In the genomic region with DNA sequence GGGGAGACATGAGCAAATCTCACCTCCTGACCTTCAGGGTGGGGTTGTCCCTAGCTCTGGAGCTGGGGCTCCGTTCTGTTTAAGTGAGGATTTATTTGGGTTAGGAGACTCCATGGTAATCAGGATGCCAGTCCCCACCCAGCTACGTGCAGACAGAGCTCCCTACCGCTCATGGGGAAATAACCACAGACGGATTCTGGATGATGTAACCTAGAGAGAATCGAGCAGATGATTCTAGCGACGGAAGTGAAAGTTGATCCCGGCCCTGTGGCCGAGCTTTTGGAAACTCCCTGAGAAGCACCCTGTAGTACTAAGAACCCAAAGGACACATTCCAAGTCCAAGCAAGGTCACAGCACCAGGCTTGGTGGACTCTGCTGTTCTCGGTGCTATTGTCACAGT, we compare ENCODE assay signal across 9 mouse cellular contexts. TPM values are rescaled to one million over a fixed set of nuclear protein-coding genes. Genes with fewer than 3 reads are reported as not detected.
A peak's percentile ranks its signal among the peaks of the same experiment; 100 is the strongest.
DNase-seq lines count a peak whose midpoint lies in the region; ATAC-seq lines count a peak whose summit lies in the region.
"Had no signal": no experiment of that assay in that cellular context is flagged by ENCODE, and none has a peak within 500 bp of the region (broad histone marks: within the 10 kb centered on the region; RNA-seq: fewer than 3 reads in every experiment).

No protein-coding gene starts in this region.

- no peaks in the 10 kb centered on the region for H3K9me3 ChIP-seq in limb, embryonic 15.5 days
- H3K9me3 ChIP-seq in limb, embryonic 10.5 days (replicated peaks), result no peaks in the 10 kb centered on the region
- H3K9me3 ChIP-seq in midbrain, embryonic 15.5 days, result no peaks in the 10 kb centered on the region

- peak overlapping the region; percentile 65 for H3K27ac ChIP-seq in limb, embryonic 15.5 days
- H3K27ac ChIP-seq in limb, embryonic 10.5 days, result no peak overlapping the region
- H3K27ac ChIP-seq in midbrain, embryonic 15.5 days, result no peak overlapping the region

- H3K4me2 ChIP-seq in limb, embryonic 15.5 days, result no peak overlapping the region
- no peak overlapping the region for H3K4me2 ChIP-seq in midbrain, embryonic 15.5 days

- no peak overlapping the region for H3K9ac ChIP-seq in limb, embryonic 15.5 days
- no peak overlapping the region for H3K9ac ChIP-seq in midbrain, embryonic 15.5 days

- 67% methylated on average over 10 of the region's 10 CpGs for WGBS in limb, embryonic 15.5 days
- 90% methylated on average over 10 of the region's 10 CpGs for WGBS in limb, embryonic 10.5 days
- WGBS in midbrain, embryonic 15.5 days, result 85% methylated on average over 10 of the region's 10 CpGs

- ATAC-seq in limb, embryonic 15.5 days (ENCODE audit: insufficient number of reproducible peaks, low FRiP score, low TSS enrichment, low read depth), result no peak
- ATAC-seq in neutrophil, adult 5-6 weeks (ENCODE audit: extremely low read depth, insufficient number of reproducible peaks, low FRiP score, poor library complexity, severe bottlenecking), result peak; percentile 23; the same call in 1 of the 2 replicates
- no peak for ATAC-seq in midbrain, embryonic 15.5 days (replicated peaks)

- peak; percentile 51 to 63 for DNase-seq in adrenal gland, adult (ENCODE audit: inconsistent age in 2 of 2, low spot score in 1 of 2)
- DNase-seq in adrenal gland, postnatal 10 days, result no peak
- DNase-seq in limb, embryonic 10.5 days (ENCODE audit: low spot score), result no peak
- DNase-seq in heart, adult 8-10 months (ENCODE audit: low spot score), result peak; percentile 69
- DNase-seq in spleen, adult 12 weeks (ENCODE audit: low spot score), result no peak
- DNase-seq: spleen, adult 18-20 months had no signal

- no peaks in the 10 kb centered on the region for H3K27me3 ChIP-seq in limb, embryonic 15.5 days
- H3K27me3 ChIP-seq in limb, embryonic 10.5 days (ENCODE audit: low read depth, poor library complexity, severe bottlenecking), result no peaks in the 10 kb centered on the region
- no peaks in the 10 kb centered on the region for H3K27me3 ChIP-seq in midbrain, embryonic 15.5 days (replicated peaks)

- H3K4me1 ChIP-seq in limb, embryonic 15.5 days, result peaks cover 13% of the 10 kb centered on the region; the same call in 1 of the 2 replicates
- no peaks in the 10 kb centered on the region for H3K4me1 ChIP-seq in limb, embryonic 10.5 days
- no peaks in the 10 kb centered on the region for H3K4me1 ChIP-seq in midbrain, embryonic 15.5 days

- no peak overlapping the region for H3K4me3 ChIP-seq in limb, embryonic 15.5 days
- no peak overlapping the region for H3K4me3 ChIP-seq in limb, embryonic 10.5 days
- no peak overlapping the region for H3K4me3 ChIP-seq in midbrain, embryonic 15.5 days

- H3K36me3 ChIP-seq in limb, embryonic 15.5 days, result no peaks in the 10 kb centered on the region
- H3K36me3 ChIP-seq in limb, embryonic 10.5 days, result no peaks in the 10 kb centered on the region
- no peaks in the 10 kb centered on the region for H3K36me3 ChIP-seq in midbrain, embryonic 15.5 days (replicated peaks)

RNA-seq across cellular contexts. Expression of a gene that starts 43.5 kb away (rescaled TPM):
- total RNA-seq in adrenal gland, postnatal 10 days (2021), result 10 to 100 TPM; 39.4 to 49.0 TPM
- 35.6 and 36.5 TPM in 2 replicates for polyA plus RNA-seq in limb, embryonic 15.5 days (2015; fragmentation: Nextera tagmentation; extraction: Ambion mirVana)
- 36.1 and 45.1 TPM in 2 replicates for polyA plus RNA-seq in limb, embryonic 10.5 days (2016; fragmentation: Nextera tagmentation; extraction: Ambion mirVana)
- total RNA-seq in heart, adult 8-10 months (2022), result 10 to 100 TPM; 23.6 to 26.3 (median 25.9) TPM
- 30.1 and 33.0 TPM in 2 replicates for total RNA-seq in neutrophil, adult 5-6 weeks (2017)
- polyA plus RNA-seq in midbrain, embryonic 15.5 days (2015; fragmentation: Nextera tagmentation; extraction: Ambion mirVana), result 30.7 and 32.2 TPM in 2 replicates

Comparison
In these comparisons a context has a peak if more than half of its experiments do, and no peak if none do; other contexts are left out.
1. DNase-seq: peak in adrenal gland, adult (2 of 2) and heart, adult 8-10 months (single experiment); none in adrenal gland, postnatal 10 days (single experiment), limb, embryonic 10.5 days (single experiment) and spleen, adult 12 weeks (single experiment).